Mouse (Mus musculus): ENCODE measurements around the gene Pla2g4a. TPM values are rescaled to one million over a fixed set of nuclear protein-coding genes. Genes with fewer than 3 reads are reported as not detected.

Pla2g4a gene
- polyA plus RNA-seq (2012; rRNA removed; ENCODE audit: low replicate concordance) = 0.15 and 0.82 TPM in 2 replicates

DNA sequence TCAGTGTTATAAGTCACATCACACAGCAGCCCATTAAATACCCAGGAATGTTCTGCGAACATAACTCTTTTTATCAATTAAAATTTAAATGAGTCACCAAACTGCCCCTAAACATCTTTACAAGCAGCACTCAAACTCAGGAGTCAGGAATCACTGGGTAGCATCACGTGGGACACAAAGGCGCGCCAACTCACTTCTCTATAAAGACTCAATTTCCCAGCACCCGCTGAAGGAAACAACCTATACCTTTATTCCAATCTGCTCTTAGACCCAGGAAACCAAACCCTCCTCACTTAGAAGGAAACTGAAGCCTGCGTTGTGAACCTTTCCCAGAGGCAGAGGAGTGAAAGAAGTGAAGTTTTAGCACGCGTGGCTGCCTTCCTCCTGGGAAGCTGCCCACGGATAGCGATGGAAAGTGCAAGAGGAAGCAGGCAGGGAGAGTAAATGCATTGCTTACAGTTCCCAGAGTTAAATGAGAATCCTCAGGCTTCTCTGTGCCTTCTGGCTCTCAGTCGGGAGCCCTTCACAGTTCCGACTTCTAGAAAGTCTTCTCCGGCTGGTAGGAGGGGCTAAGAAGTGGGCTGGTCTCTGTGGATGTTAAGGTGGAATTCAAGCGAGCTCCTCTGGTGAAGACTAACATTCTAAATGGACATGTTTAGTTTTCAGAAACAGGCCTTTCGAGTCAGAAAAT, at the start of gene Pla2g4a:
Gene Pla2g4a (minus strand): TSS at position 557 of the 691 bp plus-strand sequence.

Other genes with a start within 250 kb of the Pla2g4a start
- gene Ptgs2, start 138.7 kb upstream of the Pla2g4a start, polyA plus RNA-seq (2012; rRNA removed; ENCODE audit: low replicate concordance) = 0.14 and 0.43 TPM in 2 replicates